Mouse (Mus musculus) thymus, adult 2 months (tissue): ENCODE measurements around the gene Gng12.

Experiments
- CTCF ChIP-seq: fragments of 200-500 bp; IDR thresholded peaks from 2 replicates; pipeline ENCODE4 v1.5.1; 2012; ENCODE audit warnings: mild to moderate bottlenecking, control low read depth, low read length, moderate library complexity, borderline replicate concordance; ENCODE audit not compliant: control insufficient read depth, poor library complexity, insufficient read depth; ENCODE audit errors: extremely low read depth
- POLR2A ChIP-seq: fragments of 200-500 bp; IDR thresholded peaks from 2 replicates; pipeline ENCODE4 v1.6.1; 2012; ENCODE audit warnings: mild to moderate bottlenecking, low read length, control low read depth, moderate library complexity; ENCODE audit not compliant: control insufficient read depth, poor library complexity, insufficient read depth; ENCODE audit errors: extremely low read depth

GRCm38 (mm10) chr6:66859391-66859790 lies 36.8 kb upstream of the Gng12 start:
- TF ChIP-seq POLR2A (no peak), CTCF (no peak)
